In the genomic region with DNA sequence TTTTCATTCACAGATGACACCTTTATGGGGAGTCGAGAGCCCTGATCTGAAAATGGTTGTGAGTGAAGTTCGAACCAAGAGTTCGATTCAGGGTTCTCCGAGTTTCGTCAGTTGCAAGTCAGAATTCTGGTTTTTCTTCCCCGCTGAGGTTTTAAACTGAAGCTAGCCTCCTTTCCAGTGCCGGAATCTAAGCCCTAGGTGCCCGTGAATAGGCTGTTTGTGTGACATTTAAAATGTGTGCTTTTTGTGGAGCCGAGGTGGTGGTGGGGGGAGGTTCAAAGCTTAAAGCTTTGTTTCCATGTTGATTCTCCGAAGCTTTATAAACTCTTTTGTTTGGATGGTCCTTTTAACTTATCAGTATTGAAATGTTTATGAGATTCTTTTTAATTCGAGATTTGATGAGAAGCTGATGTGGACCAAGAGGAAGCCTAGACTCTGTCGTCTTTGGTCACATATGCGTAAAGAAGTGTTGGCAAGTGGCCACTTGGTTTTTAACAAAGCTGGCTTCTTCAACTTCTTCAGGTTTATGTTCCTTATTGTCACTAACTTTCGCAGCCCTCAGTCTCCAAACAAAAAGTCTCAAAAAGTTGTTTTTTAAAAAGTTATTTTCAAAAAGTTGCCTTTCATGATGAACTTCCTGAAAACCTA, we compare ENCODE assay signal across 8 mouse cellular contexts. TPM values are rescaled to one million over a fixed set of nuclear protein-coding genes. Genes with fewer than 3 reads are reported as not detected.
DNase-seq lines count a peak whose midpoint lies in the region; ATAC-seq and TF ChIP-seq lines count a peak whose summit lies in the region.

No protein-coding gene starts in this region.

- no peak for TF ChIP-seq POLR2A in bone marrow, adult 2 months (IDR thresholded peaks at IDR 0.05; ENCODE audit: borderline replicate concordance, control insufficient read depth, low read depth, low read length)

- H3K4me2 ChIP-seq in kidney, embryonic 15.5 days = peak overlapping the region; percentile 91

- peak overlapping the region; percentile 98 for H3K9ac ChIP-seq in kidney, embryonic 15.5 days

- ATAC-seq in kidney, embryonic 15.5 days (replicated peaks; ENCODE audit: low FRiP score) = no peak

- 4% methylated on average over 14 of the region's 14 CpGs for WGBS in kidney, embryonic 15.5 days
- 4% methylated on average over 14 of the region's 14 CpGs for WGBS in bone marrow, adult 2 months
- WGBS in hindbrain, embryonic 10.5 days = 7% methylated on average over 14 of the region's 14 CpGs

- H3K4me1 ChIP-seq in kidney, embryonic 15.5 days = peaks cover 11% of the 10 kb centered on the region
- no peaks in the 10 kb centered on the region for H3K4me1 ChIP-seq in bone marrow, adult 2 months (ENCODE audit: control insufficient read depth, insufficient read depth, low read length)
- peaks cover 9% of the 10 kb centered on the region for H3K4me1 ChIP-seq in hindbrain, embryonic 10.5 days (replicated peaks)

- peak overlapping the region; percentile 80 for H3K4me3 ChIP-seq in kidney, embryonic 15.5 days (replicated peaks)
- peak overlapping the region; percentile 84 for H3K4me3 ChIP-seq in bone marrow, adult 2 months (replicated peaks; ENCODE audit: control insufficient read depth, low read depth, low read length)
- peak overlapping the region; percentile 98 for H3K4me3 ChIP-seq in hindbrain, embryonic 10.5 days

- H3K27me3 ChIP-seq in kidney, embryonic 15.5 days = no peaks in the 10 kb centered on the region
- H3K27me3 ChIP-seq in hindbrain, embryonic 10.5 days (ENCODE audit: insufficient read depth, poor library complexity, severe bottlenecking) = 0 out of 2 replicates have a peak, but pooled peaks cover 4% of the 10 kb centered on the region

- TF ChIP-seq CTCF in bone marrow, adult 2 months (IDR thresholded peaks at IDR 0.05; ENCODE audit: control insufficient read depth, insufficient read depth, low read length) = no peak

- no peaks in the 10 kb centered on the region for H3K9me3 ChIP-seq in kidney, embryonic 15.5 days (replicated peaks)
- no peaks in the 10 kb centered on the region for H3K9me3 ChIP-seq in hindbrain, embryonic 10.5 days

- H3K36me3 ChIP-seq in kidney, embryonic 15.5 days = peaks cover 14% of the 10 kb centered on the region; the same call in 1 of the 2 replicates
- H3K36me3 ChIP-seq in hindbrain, embryonic 10.5 days = peaks cover 24% of the 10 kb centered on the region

- DNase-seq in kidney, postnatal 36 days = no peak
- DNase-seq in hindbrain, embryonic 10.5 days (ENCODE audit: low spot score) = no peak
- peak; percentile 10 for DNase-seq in lung, postnatal 14 days
- no peak for DNase-seq in urinary bladder, postnatal 36 days (ENCODE audit: low spot score in 2 of 2)
- DNase-seq in adrenal gland, postnatal 10 days = no peak
- DNase-seq in layer of hippocampus, adult 9-11 months = no peak

- peak overlapping the region; percentile 96 for H3K27ac ChIP-seq in kidney, embryonic 15.5 days
- peak overlapping the region; percentile 26; the same call in 1 of the 2 replicates for H3K27ac ChIP-seq in bone marrow, adult 2 months (ENCODE audit: control insufficient read depth, insufficient read depth, low read depth, low read length, poor library complexity)
- H3K27ac ChIP-seq in hindbrain, embryonic 10.5 days = peak overlapping the region; percentile 98

RNA-seq across cellular contexts. Expression of gene Aff4, which starts 1.4 kb away (rescaled TPM):
- 32.1 and 38.0 TPM in 2 replicates for polyA plus RNA-seq in kidney, embryonic 15.5 days (2015; fragmentation: Nextera tagmentation; extraction: Ambion mirVana)
- 7.9 and 36.2 TPM in 2 replicates for polyA plus RNA-seq in bone marrow, adult 2 months (2011; ENCODE audit: insufficient read depth, insufficient read length, low replicate concordance, missing spikeins)
- 36.6 and 48.9 TPM in 2 replicates for polyA plus RNA-seq in hindbrain, embryonic 10.5 days (2016; fragmentation: Nextera tagmentation; extraction: Ambion mirVana)
- 100 to 1,000 TPM; 142 to 154 TPM for total RNA-seq in adrenal gland, postnatal 10 days (2021)

RNA-seq across cellular contexts. Expression of gene Zcchc10, which starts 27.6 kb away (rescaled TPM):
- polyA plus RNA-seq in kidney, embryonic 15.5 days (2015; fragmentation: Nextera tagmentation; extraction: Ambion mirVana) = 22.8 and 24.3 TPM in 2 replicates
- polyA plus RNA-seq in bone marrow, adult 2 months (2011; ENCODE audit: insufficient read depth, insufficient read length, low replicate concordance, missing spikeins) = 9.6 and 16.2 TPM in 2 replicates
- 22.6 and 26.0 TPM in 2 replicates for polyA plus RNA-seq in hindbrain, embryonic 10.5 days (2016; fragmentation: Nextera tagmentation; extraction: Ambion mirVana)
- 10 to 100 TPM; 11.2 to 11.4 TPM for total RNA-seq in adrenal gland, postnatal 10 days (2021)

RNA-seq across cellular contexts. Expression of gene Hspa4, which starts 51.8 kb away (rescaled TPM):
- 91.0 and 94.6 TPM in 2 replicates for polyA plus RNA-seq in kidney, embryonic 15.5 days (2015; fragmentation: Nextera tagmentation; extraction: Ambion mirVana)
- polyA plus RNA-seq in bone marrow, adult 2 months (2011; ENCODE audit: insufficient read depth, insufficient read length, low replicate concordance, missing spikeins) = 41.5 and 98.4 TPM in 2 replicates
- 91.2 and 112 TPM in 2 replicates for polyA plus RNA-seq in hindbrain, embryonic 10.5 days (2016; fragmentation: Nextera tagmentation; extraction: Ambion mirVana)
- total RNA-seq in adrenal gland, postnatal 10 days (2021) = 100 to 1,000 TPM; 146 to 151 TPM

Comparison
In these comparisons a context has a peak if more than half of its experiments do, and no peak if none do; other contexts are left out.
1. H3K27ac ChIP-seq: peak in every context shown above with its lines; median percentile 98 in hindbrain, embryonic 10.5 days; 96 in kidney, embryonic 15.5 days; 26 in bone marrow, adult 2 months.